Mouse (Mus musculus): ENCODE data around the gene Fam126b.

DNA sequence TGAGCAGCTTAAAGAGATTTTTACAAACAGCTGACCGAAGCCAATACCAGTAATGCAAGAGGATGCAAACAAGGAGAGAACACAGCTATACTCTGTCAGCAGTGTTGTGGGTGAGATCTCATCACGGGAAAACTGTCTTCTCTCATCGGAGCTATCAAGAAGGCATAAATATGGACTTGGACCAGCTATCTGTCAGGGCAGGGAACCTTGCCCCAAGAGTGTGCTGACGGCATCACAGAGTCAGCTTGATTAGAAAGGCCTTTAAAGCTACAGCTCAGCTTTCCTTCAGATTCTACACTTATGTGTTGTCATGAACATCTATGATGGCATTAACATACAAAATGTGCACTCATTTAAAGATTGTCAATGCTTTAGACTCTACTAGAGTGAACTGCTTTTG lies 16.6 kb upstream of the Fam126b start:
- TF ChIP-seq CTCF (IDR thresholded peaks at IDR 0.05; ENCODE audit: low read depth, low read length) = no peak
- TF ChIP-seq POLR2A (IDR thresholded peaks at IDR 0.05; ENCODE audit: borderline replicate concordance, low read depth, low read length) = no peak
